Mouse (Mus musculus): Measurements from ENCODE around the gene Mettl16.
"Not testable (repeated sequence)": the region's sequence is repeated elsewhere in the genome, so short reads cannot be mapped to it uniquely, and the experiment has no call there.

Mettl16 gene

DNA sequence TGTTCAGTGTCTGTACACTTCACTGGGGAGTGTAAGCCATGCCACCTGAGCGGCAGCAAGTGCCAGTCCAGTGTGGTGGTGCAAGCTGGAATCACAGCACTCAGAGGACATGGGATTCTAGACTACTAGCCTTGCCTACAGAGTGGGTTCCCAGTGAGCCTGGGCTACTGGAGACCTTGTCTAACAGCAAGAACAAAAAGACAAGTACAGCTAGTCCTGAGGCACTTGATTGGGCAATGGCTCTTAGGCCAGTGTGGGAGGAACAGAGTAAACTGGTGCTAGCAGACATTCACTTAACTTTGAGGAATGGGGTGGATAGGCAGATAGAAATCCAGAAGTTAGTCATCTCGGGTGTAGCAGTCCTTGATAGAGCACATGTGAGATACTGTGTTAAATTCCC, 1.8 kb downstream of the Mettl16 start:
- no peak for DNase-seq (ENCODE audit: low spot score in 2 of 2)

DNA sequence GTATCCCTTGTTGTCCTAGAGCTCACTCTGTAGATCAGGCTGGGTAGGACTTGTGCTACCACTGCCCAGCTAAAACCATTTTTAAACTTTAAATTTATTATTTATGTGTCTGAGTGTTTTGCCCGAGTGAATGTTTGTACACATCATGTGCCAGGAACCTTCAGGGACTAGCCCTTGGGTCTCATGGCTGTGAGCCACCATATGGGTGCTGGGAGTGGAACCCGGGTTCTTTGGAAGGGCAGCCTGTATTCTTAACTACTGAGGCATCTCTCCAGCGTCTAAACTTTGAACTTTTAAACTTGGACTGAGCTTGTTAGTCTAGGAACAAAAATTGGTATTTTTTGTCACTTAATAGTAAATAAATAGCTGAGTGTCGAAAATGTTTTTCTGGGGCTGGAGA, 22.2 kb downstream of the Mettl16 start:
- DNase-seq (ENCODE audit: low spot score in 2 of 2) = no peak

DNA sequence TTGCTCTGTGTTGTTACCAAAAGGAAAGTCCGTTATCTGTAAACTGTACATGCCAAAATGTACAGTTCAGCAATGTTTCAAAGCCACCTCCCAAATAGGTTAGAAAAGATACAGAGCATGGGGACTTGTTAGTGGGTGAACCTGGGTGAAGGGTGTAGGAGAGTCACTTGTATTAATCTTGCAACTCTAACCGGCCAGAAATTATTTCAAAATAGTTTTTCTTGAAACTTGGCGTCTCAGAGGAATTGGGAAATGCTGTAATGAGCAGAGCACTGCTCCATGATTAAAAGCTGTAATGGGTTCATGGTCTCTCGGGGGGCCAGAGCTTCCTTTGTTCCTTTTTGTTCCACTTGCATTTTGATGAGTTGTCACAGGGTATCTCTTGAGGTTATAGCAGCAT, 30.0 kb downstream of the Mettl16 start:
- no peak for DNase-seq (ENCODE audit: low spot score in 2 of 2)

DNA sequence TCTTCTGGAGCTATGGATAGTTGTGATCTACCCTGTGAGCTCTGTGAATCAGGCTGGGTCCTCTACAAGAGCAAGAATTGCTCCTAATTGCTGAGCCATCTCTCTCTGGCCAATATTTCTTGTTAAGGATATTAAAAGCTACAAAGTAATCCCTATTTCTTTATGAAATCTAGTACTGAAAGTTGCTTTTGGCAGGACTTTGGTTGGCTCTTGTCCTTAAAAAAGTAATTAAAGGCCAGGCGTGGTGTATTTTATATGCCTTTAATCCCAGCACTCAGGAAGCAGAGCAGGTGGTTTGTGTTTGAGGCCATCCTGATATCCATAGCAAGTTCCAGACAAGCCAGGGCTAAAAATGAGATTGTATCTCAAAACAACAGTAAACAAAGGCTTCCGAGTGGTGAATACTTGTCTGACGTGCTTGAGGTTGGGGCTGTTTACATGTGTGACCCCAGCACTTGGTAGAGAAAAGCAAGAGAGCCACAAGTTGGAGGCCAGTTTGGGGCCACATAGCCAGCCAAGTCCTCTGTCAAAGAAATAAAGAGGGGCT, 33.5 kb downstream of the Mettl16 start:
- no peak for DNase-seq (ENCODE audit: low spot score in 2 of 2)

DNA sequence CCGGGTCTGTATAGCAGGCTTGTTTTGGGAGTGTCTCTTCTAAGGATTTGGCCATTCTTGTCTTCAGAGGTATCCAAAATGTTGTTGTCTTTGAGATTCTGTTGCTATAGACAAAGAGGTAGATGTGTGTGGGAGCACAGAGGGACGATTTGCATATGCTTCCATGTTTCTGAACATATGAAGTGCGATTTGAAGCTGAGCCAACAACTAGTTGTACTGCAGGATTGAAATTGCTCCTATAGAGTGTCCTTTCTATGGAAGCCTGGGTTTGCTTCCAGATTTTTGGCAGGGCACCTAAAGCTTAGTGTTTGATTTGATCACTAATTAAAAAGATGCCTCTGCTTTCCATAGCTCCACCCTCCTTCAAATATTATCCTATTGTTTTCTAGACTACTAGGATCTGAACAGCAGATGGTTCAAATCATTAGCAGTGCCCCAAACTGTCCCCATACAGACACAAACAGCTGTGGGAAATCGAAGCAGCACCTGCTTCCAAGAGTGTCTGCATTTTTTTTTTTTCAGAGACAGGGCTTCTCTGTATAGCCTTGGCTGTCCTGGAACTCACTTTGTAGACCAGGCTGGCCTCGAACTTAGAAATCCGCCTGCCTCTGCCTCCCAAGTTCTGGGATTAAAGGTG, 36.7 kb downstream of the Mettl16 start:
- no peak for DNase-seq (ENCODE audit: low spot score in 2 of 2)

- no peak for DNase-seq (ENCODE audit: low spot score in 2 of 2)
Measured at GRCm38 (mm10) chr11:74808251-74808853, 37.7 kb downstream of the Mettl16 start.

- no peak for DNase-seq (ENCODE audit: low spot score in 2 of 2)
Measured at GRCm38 (mm10) chr11:74810134-74810533, 39.5 kb downstream of the Mettl16 start.

GRCm38 (mm10) chr11:74811027-74811426, 40.4 kb downstream of the Mettl16 start:
- DNase-seq (ENCODE audit: low spot score in 2 of 2) = not testable (repeated sequence)

- no peak for DNase-seq (ENCODE audit: low spot score in 2 of 2)
Measured at GRCm38 (mm10) chr11:74811538-74811937, 40.9 kb downstream of the Mettl16 start.

GRCm38 (mm10) chr11:74815795-74816194, 45.2 kb downstream of the Mettl16 start:
- no peak for DNase-seq (ENCODE audit: low spot score in 2 of 2)

DNA sequence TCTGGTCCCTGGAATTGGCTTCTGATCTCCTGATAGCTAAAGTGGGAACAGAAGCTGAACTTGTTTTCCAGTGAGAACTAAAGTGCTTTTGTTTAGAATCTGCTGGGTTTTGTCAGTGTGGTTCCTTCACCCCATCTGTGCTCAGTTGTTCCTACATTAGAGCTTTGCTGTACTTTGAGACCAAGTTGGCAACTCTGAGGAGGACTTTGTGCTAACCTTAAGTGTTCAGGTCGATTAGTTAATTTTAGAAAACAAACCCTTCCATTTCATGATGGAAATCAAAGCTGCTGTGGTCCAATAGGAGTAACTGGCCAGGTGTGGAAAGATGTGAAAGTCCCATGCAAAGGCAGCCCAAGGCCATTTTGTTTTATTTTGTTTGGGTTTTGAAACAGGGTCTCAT, 50.3 kb downstream of the Mettl16 start:
- DNase-seq (ENCODE audit: low spot score in 2 of 2) = no peak

- peak in 1 of 2 experiments; percentile 57 for DNase-seq (ENCODE audit: low spot score in 2 of 2)
Measured at GRCm38 (mm10) chr11:74821463-74821862, 50.8 kb downstream of the Mettl16 start.

- DNase-seq (ENCODE audit: low spot score in 2 of 2) = no peak
Measured at GRCm38 (mm10) chr11:74822746-74823440, 52.3 kb downstream of the Mettl16 start.

GRCm38 (mm10) chr11:74826151-74826550, 55.5 kb downstream of the Mettl16 start:
- peak in 1 of 2 experiments; percentile 57 for DNase-seq (ENCODE audit: low spot score in 2 of 2)

- no peak for DNase-seq (ENCODE audit: low spot score in 2 of 2)
Measured at GRCm38 (mm10) chr11:74826702-74827101, 56.1 kb downstream of the Mettl16 start.

DNA sequence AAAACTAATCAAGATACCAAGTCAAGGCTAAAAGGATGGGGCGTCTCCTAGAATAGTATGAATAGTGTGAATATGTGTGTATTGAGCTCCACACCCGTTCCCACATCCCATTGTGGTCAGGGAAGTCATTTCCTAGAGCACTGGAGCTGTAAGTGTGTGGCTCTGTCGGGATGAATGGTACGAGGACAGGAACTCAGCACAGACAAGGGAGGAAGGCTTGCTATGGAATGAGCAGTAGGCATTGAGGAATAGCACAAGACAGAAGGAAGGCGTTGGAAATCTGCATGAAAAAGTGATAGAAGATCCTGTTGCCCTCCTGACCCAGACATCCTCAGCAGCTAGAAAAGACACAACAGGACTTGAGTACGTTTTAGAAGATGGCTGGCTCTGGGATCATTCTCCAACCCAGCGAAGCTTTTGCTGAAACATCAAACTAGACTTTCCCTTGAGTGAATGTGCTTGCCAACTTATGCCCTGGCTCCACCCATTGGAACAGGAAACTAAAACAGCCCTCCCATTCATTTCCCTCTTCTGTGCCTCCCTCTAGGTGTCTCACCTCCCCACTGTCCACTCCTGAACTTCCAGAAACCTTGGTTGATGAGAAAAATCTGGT, 57.3 kb downstream of the Mettl16 start:
- DNase-seq (ENCODE audit: low spot score in 2 of 2) = peak in 1 of 2 experiments; percentile 58

DNA sequence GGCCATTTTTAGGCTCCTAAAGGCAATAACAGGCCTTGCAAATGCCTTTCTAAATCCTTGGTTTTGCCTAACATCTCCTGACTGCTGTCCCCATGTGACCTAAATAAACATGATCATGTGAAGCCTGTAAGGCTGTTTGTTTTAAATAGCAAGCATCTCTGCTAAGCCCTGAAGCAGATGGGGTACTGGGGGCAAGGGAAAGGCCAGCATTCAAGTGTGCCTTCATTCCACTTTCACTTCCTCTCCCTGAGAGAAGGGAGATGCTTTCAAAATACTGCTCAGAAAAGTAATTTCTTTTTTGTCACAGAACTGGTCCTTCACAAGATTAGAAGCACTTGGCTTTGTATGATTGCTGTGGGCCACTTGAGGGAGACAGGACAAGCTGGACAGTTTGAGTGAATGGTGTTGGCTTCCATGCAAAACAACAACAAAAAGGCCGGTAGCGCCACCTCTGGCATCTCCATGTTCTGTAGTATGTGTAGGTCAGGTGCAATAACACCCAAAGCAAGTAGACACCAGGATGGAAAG, 57.8 kb downstream of the Mettl16 start:
- DNase-seq (ENCODE audit: low spot score in 2 of 2) = peak in 1 of 2 experiments; percentile 73

- DNase-seq (ENCODE audit: low spot score in 2 of 2) = peak in 1 of 2 experiments; percentile 63
Measured at GRCm38 (mm10) chr11:74828965-74829550, 58.4 kb downstream of the Mettl16 start.

GRCm38 (mm10) chr11:74829812-74830211, 59.2 kb downstream of the Mettl16 start:
- DNase-seq (ENCODE audit: low spot score in 2 of 2) = peak; percentile 89 to 94

- DNase-seq (ENCODE audit: low spot score in 2 of 2) = peak; percentile 93 to 95
Measured at GRCm38 (mm10) chr11:74830256-74831161, 59.9 kb downstream of the Mettl16 start, which contains the start of gene Mnt. Gene Mnt, plus strand, starts transcription at chr11:74830920.
